Mouse (Mus musculus): ENCODE measurements at regions not wholly inside any gene's neighbourhood (a gene's known extent, or its start where the extent isn't known, plus 50 kb on each side); places are given as distances from the start of the nearest gene placed in this dataset.

- no peak overlapping the region for H3K4me2 ChIP-seq (ENCODE audit: low read depth, low read length, poor library complexity, severe bottlenecking)
- H3K36me3 ChIP-seq (ENCODE audit: insufficient read depth, low read length): no peaks in the 10 kb centered on the region
- H3K4me1 ChIP-seq (ENCODE audit: insufficient read depth, low read length): no peaks in the 10 kb centered on the region
- H3K9ac ChIP-seq (replicated peaks; ENCODE audit: low read length, poor library complexity, severe bottlenecking): no peak overlapping the region
- DNase-seq (ENCODE audit: low spot score): no peak
- no peak overlapping the region for H3K4me3 ChIP-seq (ENCODE audit: low read depth, low read length)
- H3K9me3 ChIP-seq (ENCODE audit: low read length): no peaks in the 10 kb centered on the region
- TF ChIP-seq CTCF (IDR thresholded peaks at IDR 0.05): no peak
- no peaks in the 10 kb centered on the region for H3K27me3 ChIP-seq (ENCODE audit: insufficient read depth, low read length)
- 90% methylated on average over 6 of the region's 6 CpGs for WGBS
- ATAC-seq (ENCODE audit: low FRiP score): no peak
- no peak overlapping the region for H3K27ac ChIP-seq (ENCODE audit: low read depth, low read length)
Measured at GRCm38 (mm10) chr16:31598989-31599421, 64.2 kb upstream of the Dlg1 start.

GRCm38 (mm10) chr16:31601278-31601677, 62.0 kb upstream of the Dlg1 start:
- Histone ChIP-seq H3K9me3 (ENCODE audit: low read length) (no peaks in the 10 kb centered on the region), H3K4me1 (ENCODE audit: insufficient read depth, low read length) (no peaks in the 10 kb centered on the region), H3K27ac (ENCODE audit: low read depth, low read length) (no peak overlapping the region), H3K36me3 (ENCODE audit: insufficient read depth, low read length) (no peaks in the 10 kb centered on the region), H3K4me2 (ENCODE audit: low read depth, low read length, poor library complexity, severe bottlenecking) (no peak overlapping the region), H3K27me3 (ENCODE audit: insufficient read depth, low read length) (no peaks in the 10 kb centered on the region), H3K4me3 (ENCODE audit: low read depth, low read length) (no peak overlapping the region), H3K9ac (replicated peaks; ENCODE audit: low read length, poor library complexity, severe bottlenecking) (no peak overlapping the region)
- 94% methylated on average over 3 of the region's 3 CpGs for WGBS
- TF ChIP-seq CTCF (IDR thresholded peaks at IDR 0.05): no peak
- no peak for ATAC-seq (ENCODE audit: low FRiP score)
- no peak for DNase-seq (ENCODE audit: low spot score)

- Histone ChIP-seq H3K9me3 (ENCODE audit: low read length) (no peaks in the 10 kb centered on the region), H3K27me3 (ENCODE audit: insufficient read depth, low read length) (no peaks in the 10 kb centered on the region), H3K4me3 (ENCODE audit: low read depth, low read length) (no peak overlapping the region), H3K27ac (ENCODE audit: low read depth, low read length) (no peak overlapping the region), H3K36me3 (ENCODE audit: insufficient read depth, low read length) (no peaks in the 10 kb centered on the region), H3K9ac (replicated peaks; ENCODE audit: low read length, poor library complexity, severe bottlenecking) (no peak overlapping the region), H3K4me2 (ENCODE audit: low read depth, low read length, poor library complexity, severe bottlenecking) (no peak overlapping the region), H3K4me1 (ENCODE audit: insufficient read depth, low read length) (no peaks in the 10 kb centered on the region)
- 80% methylated on average over 11 of the region's 11 CpGs for WGBS
- DNase-seq (ENCODE audit: low spot score) (no peak), ATAC-seq (ENCODE audit: low FRiP score) (no peak)
- no peak for TF ChIP-seq CTCF (IDR thresholded peaks at IDR 0.05)
Measured at GRCm38 (mm10) chr16:31603185-31603584, 60.1 kb upstream of the Dlg1 start.

- Histone ChIP-seq H3K9ac (replicated peaks; ENCODE audit: low read length, poor library complexity, severe bottlenecking) (no peak overlapping the region), H3K4me3 (ENCODE audit: low read depth, low read length) (no peak overlapping the region), H3K4me1 (ENCODE audit: insufficient read depth, low read length) (no peaks in the 10 kb centered on the region), H3K27me3 (ENCODE audit: insufficient read depth, low read length) (no peaks in the 10 kb centered on the region), H3K27ac (ENCODE audit: low read depth, low read length) (no peak overlapping the region), H3K4me2 (ENCODE audit: low read depth, low read length, poor library complexity, severe bottlenecking) (no peak overlapping the region), H3K36me3 (ENCODE audit: insufficient read depth, low read length) (no peaks in the 10 kb centered on the region), H3K9me3 (ENCODE audit: low read length) (no peaks in the 10 kb centered on the region)
- DNase-seq (ENCODE audit: low spot score) (no peak), ATAC-seq (ENCODE audit: low FRiP score) (no peak)
- TF ChIP-seq CTCF (IDR thresholded peaks at IDR 0.05): no peak
- WGBS: 81% methylated on average over 11 of the region's 11 CpGs
Measured at GRCm38 (mm10) chr16:31606389-31607177, 56.7 kb upstream of the Dlg1 start.

GRCm38 (mm10) chr16:31608964-31609363, 54.3 kb upstream of the Dlg1 start:
- no peak for TF ChIP-seq CTCF (IDR thresholded peaks at IDR 0.05)
- Histone ChIP-seq H3K4me2 (ENCODE audit: low read depth, low read length, poor library complexity, severe bottlenecking) (no peak overlapping the region), H3K36me3 (ENCODE audit: insufficient read depth, low read length) (no peaks in the 10 kb centered on the region), H3K9me3 (ENCODE audit: low read length) (no peaks in the 10 kb centered on the region), H3K27me3 (ENCODE audit: insufficient read depth, low read length) (no peaks in the 10 kb centered on the region), H3K27ac (ENCODE audit: low read depth, low read length) (no peak overlapping the region), H3K4me1 (ENCODE audit: insufficient read depth, low read length) (no peaks in the 10 kb centered on the region), H3K4me3 (ENCODE audit: low read depth, low read length) (no peak overlapping the region), H3K9ac (replicated peaks; ENCODE audit: low read length, poor library complexity, severe bottlenecking) (no peak overlapping the region)
- ATAC-seq (ENCODE audit: low FRiP score) (no peak), DNase-seq (ENCODE audit: low spot score) (no peak)
- WGBS: 91% methylated on average over 7 of the region's 7 CpGs

- TF ChIP-seq CTCF (IDR thresholded peaks at IDR 0.05): no peak
- WGBS: 87% methylated on average over 10 of the region's 10 CpGs
- H3K9me3 ChIP-seq (ENCODE audit: low read length): no peaks in the 10 kb centered on the region
Measured at GRCm38 (mm10) chr16:31609394-31610172, 53.7 kb upstream of the Dlg1 start.

More at GRCm38 (mm10) chr16:31609394-31610172, 53.7 kb upstream of the Dlg1 start:
- DNase-seq (ENCODE audit: low spot score): no peak
- Histone ChIP-seq H3K27ac (ENCODE audit: low read depth, low read length) (no peak overlapping the region), H3K36me3 (ENCODE audit: insufficient read depth, low read length) (no peaks in the 10 kb centered on the region), H3K9ac (replicated peaks; ENCODE audit: low read length, poor library complexity, severe bottlenecking) (no peak overlapping the region), H3K4me3 (ENCODE audit: low read depth, low read length) (no peak overlapping the region), H3K4me2 (ENCODE audit: low read depth, low read length, poor library complexity, severe bottlenecking) (no peak overlapping the region), H3K4me1 (ENCODE audit: insufficient read depth, low read length) (no peaks in the 10 kb centered on the region), H3K27me3 (ENCODE audit: insufficient read depth, low read length) (no peaks in the 10 kb centered on the region)
- ATAC-seq (ENCODE audit: low FRiP score): no peak

Data from midbrain, postnatal 0 days (tissue).